Comparison of ENCODE assay signal across 8 mouse cellular contexts in genomic region chr19:30174919-30175571, GRCm38 (mm10). TPM values are rescaled to one million over a fixed set of nuclear protein-coding genes. Genes with fewer than 3 reads are reported as not detected.
DNase-seq lines count a peak whose midpoint lies in the region; ATAC-seq and TF ChIP-seq lines count a peak whose summit lies in the region.

Gldc (minus strand) TSS chr19:30175429.

- no peak for TF ChIP-seq CTCF in cerebellum, adult 2 months (IDR thresholded peaks at IDR 0.05; ENCODE audit: borderline replicate concordance, insufficient read depth, low read depth, low read length)
- TF ChIP-seq CTCF in forebrain, postnatal 0 days (IDR thresholded peaks at IDR 0.05; ENCODE audit: low read depth), result no peak
- no peak for TF ChIP-seq CTCF in lung, adult 2 months (IDR thresholded peaks at IDR 0.05; ENCODE audit: insufficient read depth, low read length)

- H3K27ac ChIP-seq in cerebellum, adult 2 months (ENCODE audit: insufficient read depth, low read length), result no peak within 1 kb of the TSS
- H3K27ac ChIP-seq in forebrain, postnatal 0 days (ENCODE audit: low read depth, low read length), result peak within 1 kb of the TSS; percentile 54

- peak; percentile 96 for ATAC-seq in forebrain, postnatal 0 days

- H3K9me3 ChIP-seq in forebrain, postnatal 0 days (ENCODE audit: low read length), result 0 out of 2 replicates have a peak, but pooled peaks cover 6% of the 10 kb centered on the region

- no peaks in the 10 kb centered on the region; the same call in 1 of the 2 replicates for H3K4me1 ChIP-seq in cerebellum, adult 2 months (ENCODE audit: control insufficient read depth, insufficient read depth, low read length)
- H3K4me1 ChIP-seq in forebrain, postnatal 0 days (ENCODE audit: insufficient read depth), result no peaks in the 10 kb centered on the region
- peaks cover 5% of the 10 kb centered on the region for H3K4me1 ChIP-seq in lung, adult 2 months (ENCODE audit: control insufficient read depth, insufficient read depth, low read length)

- WGBS in cerebellum, adult 2 months, result under 1% methylated on average over 39 of the region's 53 CpGs
- 4% methylated on average over 50 of the region's 53 CpGs for WGBS in forebrain, postnatal 0 days
- 2% methylated on average over 53 of the region's 53 CpGs for WGBS in lung, adult 2 months

- peak within 1 kb of the TSS; percentile 53 for H3K9ac ChIP-seq in forebrain, postnatal 0 days

- H3K4me2 ChIP-seq in forebrain, postnatal 0 days (ENCODE audit: low read depth), result peak within 1 kb of the TSS; percentile 99

- H3K4me3 ChIP-seq in cerebellum, adult 2 months (replicated peaks; ENCODE audit: insufficient read depth, low read depth, low read length), result peak within 1 kb of the TSS; percentile 43
- peak within 1 kb of the TSS; percentile 57 for H3K4me3 ChIP-seq in forebrain, postnatal 0 days (ENCODE audit: low read depth, low read length)
- H3K4me3 ChIP-seq in lung, adult 2 months (replicated peaks; ENCODE audit: extremely low read depth, low read depth, low read length), result no peak within 1 kb of the TSS

- H3K27me3 ChIP-seq in cerebellum, adult 2 months (ENCODE audit: control insufficient read depth, insufficient read depth, low read length), result peaks cover 5% of the 10 kb centered on the region; the same call in 1 of the 2 replicates
- peaks cover 5% of the 10 kb centered on the region; the same call in 1 of the 2 replicates for H3K27me3 ChIP-seq in forebrain, postnatal 0 days (ENCODE audit: insufficient read depth, low read length)

- DNase-seq in Muller cell, postnatal 12 days (ENCODE audit: inconsistent ontology term), result peak; percentile 92
- DNase-seq in cerebellum, adult 2 months, result peak; percentile 67 to 72
- peak; percentile 67 for DNase-seq in forebrain, postnatal 0 days
- DNase-seq in heart, postnatal 36 days, result peak; percentile 14 to 30
- peak; percentile 46 to 53 for DNase-seq in layer of hippocampus, adult 8-10 months (ENCODE audit: low spot score in 2 of 2)
- peak; percentile 6 for DNase-seq in lung, adult 2 months
- DNase-seq in retina, embryonic 14.5 days (ENCODE audit: low spot score), result peak; percentile 90
- no peak for DNase-seq in spleen, postnatal 14 days (ENCODE audit: low spot score in 2 of 2)

- intact Hi-C loops in heart, postnatal 36 days (cut with DNase I), result no loop called here

- H3K36me3 ChIP-seq in forebrain, postnatal 0 days (ENCODE audit: insufficient read depth), result no peaks in the 10 kb centered on the region

- peak; percentile 13; the same call in 1 of the 2 replicates for TF ChIP-seq POLR2A in cerebellum, adult 2 months (IDR thresholded peaks at IDR 0.05; ENCODE audit: borderline replicate concordance, insufficient read depth, low read length)
- TF ChIP-seq POLR2A in lung, adult 2 months (IDR thresholded peaks at IDR 0.05; ENCODE audit: borderline replicate concordance, extremely low read depth, low read depth, low read length), result no peak

RNA-seq across cellular contexts. Expression of gene Gldc, which starts in this region (rescaled TPM):
- polyA plus RNA-seq in cerebellum, adult 2 months (2012; rRNA removed), result 14.9 and 17.7 TPM in 2 replicates
- total RNA-seq in forebrain, postnatal 0 days (2014; rRNA removed), result 10.5 and 12.7 TPM in 2 replicates
- 6.0 and 8.2 TPM in 2 replicates for polyA plus RNA-seq in forebrain, postnatal 0 days (2015; fragmentation: Nextera tagmentation; extraction: Ambion mirVana)
- total RNA-seq in heart, postnatal 36 days (2021), result under 1 TPM; 0.11 to 0.14 TPM
- 10 to 100 TPM; 33.3 to 36.0 (median 34.8) TPM for total RNA-seq in layer of hippocampus, adult 8-10 months (2022)
- 0.15 TPM in 2 replicates for polyA plus RNA-seq in lung, adult 2 months (2012; rRNA removed)

Comparison
In these comparisons a context has a peak if more than half of its experiments do, and no peak if none do; other contexts are left out.
1. RNA of gene Gldc (total RNA-seq): 33.3 to 36.0 TPM in layer of hippocampus, adult 8-10 months and 10.5 to 12.7 TPM in forebrain, postnatal 0 days; 0.11 to 0.14 TPM in heart, postnatal 36 days; every median in the first group is over 10 times any median in the second.
2. Peak in DNase-seq in heart, postnatal 36 days; RNA of the gene not detected or under 1 TPM.
3. Peak in DNase-seq in lung, adult 2 months; RNA of the gene not detected or under 1 TPM.
4. DNase-seq: peak in Muller cell, postnatal 12 days (single experiment), cerebellum, adult 2 months (2 of 2), forebrain, postnatal 0 days (single experiment), layer of hippocampus, adult 8-10 months (2 of 2) and retina, embryonic 14.5 days (single experiment); none in spleen, postnatal 14 days (0 of 2).